Mouse (Mus musculus) mouse embryonic stem cell (cell line): ENCODE results near the gene Ovgp1.

Experiments used
- in situ Hi-C, 2 experiments: fragments of 300-500 bp; cut with MboI; formaldehyde crosslinking; loops; 1 replicate in 1 of 2; 3 replicates in 1 of 2; pipeline ENCODE4 v1.14.3; 2019 to 2020; ENCODE audit warnings: low sequenced_read_pairs in 2 of 2, low pct_unique_long_range_greater_than_20kb in 1 of 2, mixed read lengths in 1 of 2; ENCODE audit not compliant: unreplicated experiment in 1 of 2

The Ovgp1 gene

GRCm38 (mm10) chr3:105971831-105972446 lies 1.6 kb upstream of the Ovgp1 start:
- in situ Hi-C loops, result loop anchor here in 1 of 2 experiments (25.0 kb wide), 1 partner anchor 1365 kb away; the partner anchor contains the start of gene Rbm15

GRCm38 (mm10) chr3:105974174-105974573 lies 663 bp downstream of the Ovgp1 start:
- in situ Hi-C loops, result loop anchor here in 1 of 2 experiments (25.0 kb wide), 1 partner anchor 1363 kb away; the partner anchor contains the start of gene Rbm15

- in situ Hi-C loops, result loop anchor here (10.0 to 25.0 kb wide), 2 partner anchors 448 to 455 kb away; no protein-coding TSS in a partner anchor
These were observed 16.1 kb downstream of the Ovgp1 start for GRCm38 (mm10) chr3:105989611-105990010.

GRCm38 (mm10) chr3:105991653-105992283 lies 18.3 kb downstream of the Ovgp1 start:
- in situ Hi-C loops, result loop anchor here (10.0 to 25.0 kb wide), 2 partner anchors 446 to 453 kb away; no protein-coding TSS in a partner anchor

GRCm38 (mm10) chr3:105994730-105995129 lies 21.2 kb downstream of the Ovgp1 start:
- in situ Hi-C loops, result loop anchor here (10.0 to 25.0 kb wide), 2 partner anchors 443 to 450 kb away; no protein-coding TSS in a partner anchor

GRCm38 (mm10) chr3:106000707-106001375 lies 27.3 kb downstream of the Ovgp1 start:
- in situ Hi-C loops, result loop anchor here in 1 of 2 experiments (10.0 kb wide), 1 partner anchor 64 kb away; no protein-coding TSS in a partner anchor

GRCm38 (mm10) chr3:106001416-106002370 lies 28.2 kb downstream of the Ovgp1 start:
- in situ Hi-C loops, result loop anchor here in 1 of 2 experiments (10.0 kb wide), 1 partner anchor 63 kb away; no protein-coding TSS in a partner anchor

GRCm38 (mm10) chr3:106003360-106003759 lies 29.8 kb downstream of the Ovgp1 start:
- in situ Hi-C loops, result loop anchor here in 1 of 2 experiments (10.0 kb wide), 1 partner anchor 61 kb away; no protein-coding TSS in a partner anchor

- in situ Hi-C loops, result no loop called here
These were observed 41.0 kb downstream of the Ovgp1 start, which contains the start of gene Pifo for GRCm38 (mm10) chr3:106014546-106014945. TSS of gene Pifo (minus strand) at chr3:106014646.

GRCm38 (mm10) chr3:106021840-106022239 lies 48.3 kb downstream of the Ovgp1 start:
- in situ Hi-C loops, result no loop called here

GRCm38 (mm10) chr3:106024135-106024534 lies 50.6 kb downstream of the Ovgp1 start:
- in situ Hi-C loops, result no loop called here

- in situ Hi-C loops, result no loop called here
These were observed 59.3 kb downstream of the Ovgp1 start, which contains the start of gene Chil5 for GRCm38 (mm10) chr3:106032781-106033180. TSS of gene Chil5 (minus strand) at chr3:106032814.
